Mouse (Mus musculus) bone marrow macrophage, adult 2 months (primary cell): ENCODE results near the gene Luc7l3.

Source experiments
- CTCF ChIP-seq: IDR thresholded peaks from 2 replicates; pipeline ENCODE4 v1.5.1; 2012; ENCODE audit warnings: low read depth, mild to moderate bottlenecking, low read length, moderate library complexity
- POLR2A ChIP-seq: IDR thresholded peaks from 2 replicates; pipeline ENCODE4 v1.6.1; 2012; ENCODE audit warnings: mild to moderate bottlenecking, low read depth, low read length, borderline replicate concordance

GRCm38 (mm10) chr11:94322636-94323035 lies 848 bp upstream of the Luc7l3 start:
- TF ChIP-seq POLR2A (no peak), CTCF (no peak)
